Mouse (Mus musculus) kidney, postnatal 14 days (tissue): ENCODE measurements around the gene Gm47995.

Experiments
- DNase-seq: peaks from one replicate; pipeline ENCODE4 v3.0.0; 2022; ENCODE audit warnings: mixed read lengths

Gene Gm47995

GRCm38 (mm10) chr1:151232346-151232745, 34.1 kb downstream of the Gm47995 start:
- no peak for DNase-seq

GRCm38 (mm10) chr1:151233756-151234155, 35.5 kb downstream of the Gm47995 start:
- DNase-seq = no peak

GRCm38 (mm10) chr1:151235574-151235973, 37.3 kb downstream of the Gm47995 start:
- DNase-seq = no peak

- DNase-seq = peak; percentile 32
Measured at GRCm38 (mm10) chr1:151236141-151236930, 38.1 kb downstream of the Gm47995 start.

GRCm38 (mm10) chr1:151237780-151238179, 39.5 kb downstream of the Gm47995 start:
- no peak for DNase-seq

GRCm38 (mm10) chr1:151243332-151243731, 45.1 kb downstream of the Gm47995 start:
- DNase-seq = no peak

- DNase-seq = no peak
Measured at GRCm38 (mm10) chr1:151244013-151244412, 45.8 kb downstream of the Gm47995 start.

GRCm38 (mm10) chr1:151244761-151245160, 46.5 kb downstream of the Gm47995 start:
- no peak for DNase-seq

GRCm38 (mm10) chr1:151245165-151245564, 46.9 kb downstream of the Gm47995 start:
- DNase-seq = no peak

GRCm38 (mm10) chr1:151245846-151246245, 47.6 kb downstream of the Gm47995 start:
- no peak for DNase-seq
